Mouse (Mus musculus) lung, adult 18-20 months (tissue): ENCODE results near the gene Cyren.

Source experiments
- DNase-seq, 2 experiments: peaks; one replicate each; pipeline ENCODE4 v3.0.0; 2022; ENCODE audit warnings: mixed read lengths in 2 of 2

The Cyren gene

GRCm38 (mm10) chr6:34896168-34896780, 18.4 kb upstream of the Cyren start:
- DNase-seq = no peak

GRCm38 (mm10) chr6:34895569-34895968, 17.7 kb upstream of the Cyren start:
- DNase-seq = no peak

GRCm38 (mm10) chr6:34889185-34889584, 11.3 kb upstream of the Cyren start:
- no peak for DNase-seq

- DNase-seq = no peak
These were observed 9.4 kb upstream of the Cyren start for GRCm38 (mm10) chr6:34887131-34887850.

- DNase-seq = no peak
These were observed 6.9 kb upstream of the Cyren start for GRCm38 (mm10) chr6:34884724-34885123.

GRCm38 (mm10) chr6:34879911-34880475, 2.1 kb upstream of the Cyren start:
- DNase-seq = peak; percentile 63 to 64

- DNase-seq = no peak
These were observed 1.4 kb upstream of the Cyren start for GRCm38 (mm10) chr6:34879101-34879740.

GRCm38 (mm10) chr6:34876835-34877156, 1.1 kb downstream of the Cyren start:
- no peak for DNase-seq

- no peak for DNase-seq
These were observed 1.7 kb downstream of the Cyren start for GRCm38 (mm10) chr6:34875966-34876834.

- DNase-seq = peak; percentile 44 to 50
These were observed 2.5 kb downstream of the Cyren start for GRCm38 (mm10) chr6:34875268-34875761.

- peak; percentile 77 to 81 for DNase-seq
These were observed 3.5 kb downstream of the Cyren start for GRCm38 (mm10) chr6:34874101-34874921.

GRCm38 (mm10) chr6:34872871-34873270, 5.0 kb downstream of the Cyren start:
- no peak for DNase-seq

GRCm38 (mm10) chr6:34871929-34872328, 5.9 kb downstream of the Cyren start:
- DNase-seq = no peak

GRCm38 (mm10) chr6:34870724-34871123, 7.1 kb downstream of the Cyren start:
- DNase-seq = no peak

GRCm38 (mm10) chr6:34870136-34870535, 7.7 kb downstream of the Cyren start:
- DNase-seq = no peak

GRCm38 (mm10) chr6:34869225-34869915, 8.5 kb downstream of the Cyren start:
- peak; percentile 52 to 69 for DNase-seq

GRCm38 (mm10) chr6:34868507-34869217, 9.2 kb downstream of the Cyren start:
- DNase-seq = no peak

- no peak for DNase-seq
These were observed 9.9 kb downstream of the Cyren start for GRCm38 (mm10) chr6:34867995-34868350.

- no peak for DNase-seq
These were observed 10.4 kb downstream of the Cyren start for GRCm38 (mm10) chr6:34867301-34867994.

GRCm38 (mm10) chr6:34866786-34867185, 11.1 kb downstream of the Cyren start:
- peak in 1 of 2 experiments; percentile 43 for DNase-seq
